Mouse (Mus musculus) liver, adult (tissue): Measurements from ENCODE around the gene Rhoa.

Experiments used
- GATA4 ChIP-seq: IDR thresholded peaks from 2 replicates; pipeline ENCODE4 v1.6.1; 2014; ENCODE audit warnings: mild to moderate bottlenecking, low read length; ENCODE audit not compliant: insufficient replicate concordance

The Rhoa gene

GRCm38 (mm10) chr9:108278697-108279450, 27.1 kb upstream of the Rhoa start:
- TF ChIP-seq GATA4, result no peak

DNA sequence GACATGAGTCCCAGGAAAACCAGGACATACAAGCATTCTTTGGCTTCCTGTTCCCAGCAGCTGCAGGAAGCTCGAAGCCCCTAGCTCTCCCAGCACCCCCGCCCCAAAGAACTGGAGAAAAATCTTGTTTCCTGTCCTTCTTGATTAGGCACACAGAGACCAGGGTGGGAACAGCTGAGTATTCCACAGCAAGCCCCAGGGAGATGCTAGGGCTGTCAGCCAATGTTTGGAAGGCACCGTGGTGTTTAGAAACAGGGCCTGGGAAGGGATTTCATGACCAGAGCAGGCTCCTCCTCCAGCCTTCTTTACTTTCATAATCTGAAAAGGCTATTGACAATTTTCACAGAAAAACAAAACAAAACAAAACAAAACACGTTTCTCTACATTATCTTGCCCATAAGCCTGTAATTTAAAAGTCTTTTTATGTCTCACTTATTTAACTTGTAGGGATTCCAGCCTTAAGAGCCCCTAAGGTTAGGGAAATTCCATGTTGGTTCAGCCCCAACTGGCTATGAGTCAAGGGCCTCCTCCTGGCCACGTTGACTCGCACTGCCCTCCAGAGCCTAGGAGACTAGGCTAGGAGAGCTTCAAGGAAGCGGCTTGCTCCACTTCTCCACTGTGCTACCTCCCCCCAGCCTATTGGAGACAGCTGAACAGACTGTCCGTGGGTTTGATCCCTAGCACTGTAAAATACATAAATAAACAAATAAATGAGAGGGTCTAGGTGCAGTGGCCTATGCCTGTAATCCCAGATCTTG, 25.7 kb upstream of the Rhoa start:
- no peak; the same call in 1 of the 2 replicates for TF ChIP-seq GATA4

DNA sequence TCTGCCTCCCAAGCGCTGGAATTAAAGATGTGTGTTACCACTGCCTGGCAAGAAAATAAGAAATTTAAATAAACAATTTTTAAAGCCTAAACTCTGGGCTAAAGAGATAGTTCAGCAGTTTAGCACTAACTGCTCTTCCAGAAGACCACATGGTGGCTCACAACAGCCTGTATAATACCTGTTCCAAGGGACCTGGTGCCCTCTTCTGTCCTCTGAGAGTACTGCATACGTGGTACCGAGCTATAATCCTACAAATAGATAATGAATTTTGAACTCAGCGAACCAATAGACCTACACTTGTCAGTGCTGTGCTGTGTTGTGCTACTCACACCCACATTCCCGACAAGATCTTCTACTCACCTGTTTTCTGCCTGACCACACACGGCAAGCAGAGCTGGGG, 21.5 kb upstream of the Rhoa start:
- TF ChIP-seq GATA4, result no peak

DNA sequence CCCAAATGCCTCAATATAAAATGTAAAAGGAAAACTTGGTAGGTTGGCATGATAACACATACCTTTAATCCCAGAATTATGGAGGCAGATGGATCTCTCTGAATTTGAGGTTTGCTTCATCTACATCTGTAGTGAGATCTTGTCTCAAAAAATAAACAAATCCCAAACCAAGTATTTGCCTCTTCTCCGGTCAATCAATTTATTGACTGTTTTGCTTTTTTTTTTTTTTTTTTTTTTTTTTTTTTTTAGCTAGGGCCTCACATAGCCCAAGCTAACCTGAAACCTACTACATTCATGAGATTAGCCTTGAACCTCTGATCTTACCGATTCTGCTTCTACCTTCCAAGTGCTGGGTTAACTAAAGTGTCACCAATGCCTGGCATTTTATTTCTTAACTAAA, 16.6 kb upstream of the Rhoa start:
- TF ChIP-seq GATA4, result no peak

GRCm38 (mm10) chr9:108290016-108290750, 15.7 kb upstream of the Rhoa start, which contains the start of gene Nicn1:
Gene Nicn1 (plus strand): TSS chr9:108290429.
- peak; percentile 16; the same call in 1 of the 2 replicates for TF ChIP-seq GATA4

GRCm38 (mm10) chr9:108290773-108291172, 15.2 kb upstream of the Rhoa start:
- TF ChIP-seq GATA4, result no peak

GRCm38 (mm10) chr9:108296453-108297355, 9.2 kb upstream of the Rhoa start, which contains the start of gene Amt:
Gene Amt (plus strand): TSS chr9:108296853.
- TF ChIP-seq GATA4, result no peak

- TF ChIP-seq GATA4, result no peak
These were observed 4.1 kb upstream of the Rhoa start for GRCm38 (mm10) chr9:108301853-108302252.

DNA sequence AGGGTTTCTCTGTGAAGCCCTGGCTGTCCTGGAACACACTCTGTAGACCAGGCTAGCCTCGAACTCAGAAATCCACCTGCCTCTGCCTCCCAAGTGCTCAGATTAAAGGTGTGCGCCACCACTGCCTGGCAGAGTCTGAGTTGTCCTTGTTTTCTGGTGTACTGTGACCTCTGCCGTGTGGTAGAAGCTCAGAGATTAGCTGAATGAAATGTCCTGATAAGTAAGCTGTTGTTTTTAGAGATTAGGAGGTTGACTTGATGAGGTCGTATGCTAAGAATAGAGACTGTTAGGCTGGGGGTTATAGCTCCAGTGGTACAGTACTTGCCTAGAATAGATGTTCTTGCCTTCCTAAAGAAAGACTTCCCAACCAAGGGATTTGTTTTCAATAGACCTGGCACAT, 1.2 kb upstream of the Rhoa start:
- no peak for TF ChIP-seq GATA4

DNA sequence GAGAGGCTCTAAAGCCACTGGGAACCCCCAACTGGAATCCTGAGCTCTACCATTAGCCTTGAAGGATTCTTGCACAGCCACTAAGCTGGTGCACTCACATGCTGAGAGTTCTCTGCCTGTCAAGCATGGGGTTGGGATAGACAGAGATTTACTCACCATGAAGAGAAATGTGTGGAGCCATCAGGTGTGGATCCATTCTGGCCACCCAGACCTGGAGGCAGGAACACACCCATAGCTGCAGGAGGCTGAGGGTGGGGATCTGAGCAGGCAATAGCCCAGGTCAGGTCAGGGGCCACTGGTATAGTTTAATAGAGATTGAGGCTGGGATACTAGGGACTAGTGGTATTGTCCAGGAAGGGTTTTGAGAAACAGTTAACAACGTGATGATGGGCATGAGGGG, 759 bp upstream of the Rhoa start:
- TF ChIP-seq GATA4, result no peak

GRCm38 (mm10) chr9:108306571-108306980, 647 bp downstream of the Rhoa start:
- no peak for TF ChIP-seq GATA4

GRCm38 (mm10) chr9:108307021-108307807, 1.3 kb downstream of the Rhoa start:
- no peak for TF ChIP-seq GATA4

DNA sequence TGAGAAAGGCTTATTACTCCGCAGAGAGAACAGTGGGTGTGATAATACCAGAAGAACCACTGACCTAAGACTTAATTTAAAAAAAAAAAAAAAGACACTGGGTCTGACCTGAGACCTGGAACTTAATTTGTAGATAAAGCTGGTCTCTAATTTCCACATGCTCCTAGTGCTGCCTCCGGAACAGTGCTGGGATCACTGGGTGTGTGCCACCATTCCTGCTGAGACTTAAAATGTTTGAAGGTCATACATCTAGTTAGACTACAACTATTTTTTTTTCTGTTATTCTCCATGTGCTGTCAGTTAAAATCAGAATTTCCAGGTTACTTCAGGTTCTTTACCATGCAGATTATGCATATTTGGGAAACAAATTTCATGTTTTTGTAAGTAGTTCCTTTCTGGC, 2.2 kb downstream of the Rhoa start:
- no peak for TF ChIP-seq GATA4

DNA sequence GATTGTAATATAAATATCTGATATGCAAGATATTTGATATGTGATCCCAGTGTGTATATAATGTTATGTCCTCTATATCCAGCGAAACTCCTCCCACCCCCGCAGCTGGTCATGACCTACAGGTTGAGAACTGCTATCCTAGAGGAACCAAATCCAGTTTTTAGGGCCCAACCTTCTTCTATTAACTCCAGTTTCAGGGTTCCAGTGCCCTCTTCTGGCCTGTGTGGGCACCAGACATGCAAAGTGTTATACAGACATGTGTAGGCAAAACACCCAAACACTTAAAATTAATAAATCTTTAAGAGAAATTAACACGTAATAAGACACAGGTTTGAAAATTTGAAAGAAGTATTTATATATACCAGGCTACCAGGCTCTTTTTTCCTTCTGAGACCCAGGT, 11.6 kb downstream of the Rhoa start:
- TF ChIP-seq GATA4, result no peak
